Mouse (Mus musculus) testis, postnatal 14 days (tissue): ENCODE results near the gene Ccdc155.

Source experiments
- DNase-seq: peaks from one replicate; pipeline ENCODE4 v3.0.0; 2021; ENCODE audit warnings: low spot score

Ccdc155 gene

DNA sequence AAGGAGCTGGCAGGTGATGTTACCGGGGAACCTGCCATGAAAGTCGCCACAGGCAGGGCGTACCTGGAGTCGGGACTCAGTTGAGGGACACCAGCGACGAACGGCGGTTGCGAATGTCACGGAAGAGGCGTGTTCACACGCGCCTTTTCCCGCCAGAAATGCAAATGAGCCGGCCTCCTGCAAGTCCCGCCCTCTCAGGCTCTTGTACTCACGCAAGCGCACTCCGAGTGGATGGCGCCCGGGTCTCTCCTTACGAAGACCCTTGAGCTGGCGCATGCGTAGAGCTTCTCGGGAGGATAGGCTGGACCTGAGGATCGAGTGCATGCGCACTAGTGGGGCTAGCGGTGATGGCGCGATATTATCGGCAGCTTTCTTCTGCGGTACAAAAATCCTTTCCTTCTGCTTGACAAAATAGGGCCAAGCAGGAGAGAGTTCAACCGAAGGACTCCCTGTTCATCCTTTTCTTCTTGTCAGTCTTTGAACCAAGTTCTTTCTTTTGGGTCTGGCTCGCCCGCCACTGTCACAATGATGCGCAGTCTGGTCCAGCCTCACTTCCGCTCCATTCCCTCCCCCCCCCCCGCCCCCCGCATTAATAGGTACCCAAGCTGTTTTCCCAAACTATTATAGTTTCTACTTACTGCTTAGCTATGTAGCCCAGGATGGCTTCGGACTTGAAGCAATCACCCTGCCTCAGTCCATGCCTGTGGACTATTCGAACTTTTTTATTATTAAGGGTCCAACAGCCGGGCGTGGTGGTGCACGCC, at the start of gene Ccdc155:
Gene Ccdc155, minus strand, starts transcription at position 513 of the 764 bp plus-strand sequence.
- peak; percentile 98 for DNase-seq

DNA sequence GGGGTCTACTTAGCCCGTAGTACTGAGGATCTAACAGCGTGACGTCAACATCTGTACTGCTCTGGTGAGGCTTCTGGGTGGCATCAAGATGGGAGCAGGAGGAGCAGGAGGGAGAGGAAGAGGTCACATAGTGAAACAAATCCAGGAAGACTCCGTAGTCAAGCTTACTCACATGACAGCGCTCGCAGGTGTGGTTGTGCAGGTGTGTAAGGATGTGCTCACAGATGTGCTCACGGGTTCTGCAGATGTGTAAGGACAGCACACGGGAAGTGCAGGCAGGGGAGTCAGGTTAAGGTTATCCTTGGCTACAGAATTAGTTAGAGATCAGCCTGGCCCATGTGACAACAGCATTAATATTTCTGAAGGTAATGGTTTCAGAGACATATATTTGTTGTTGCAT, 49.1 kb upstream of the Ccdc155 start:
- DNase-seq = no peak

DNA sequence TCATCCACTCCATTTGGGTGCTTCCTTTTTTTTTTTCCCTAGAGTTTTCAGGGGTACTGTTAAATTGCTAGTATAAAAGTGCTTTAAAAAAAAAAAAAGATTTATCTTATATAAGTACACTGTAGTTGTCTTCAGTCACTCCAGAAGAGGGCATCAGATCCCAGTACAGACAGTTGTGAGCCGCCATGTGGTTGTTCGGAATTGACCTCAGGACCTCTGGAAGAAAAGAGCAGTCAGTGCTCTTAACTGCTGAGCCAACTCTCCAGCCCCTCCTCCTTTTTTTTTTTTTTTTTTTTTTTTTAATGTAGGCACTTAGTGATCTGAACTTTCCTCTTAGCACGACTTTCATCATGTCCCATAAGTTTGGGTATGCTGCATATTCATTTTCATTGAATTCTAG, 43.0 kb upstream of the Ccdc155 start:
- no peak for DNase-seq

DNA sequence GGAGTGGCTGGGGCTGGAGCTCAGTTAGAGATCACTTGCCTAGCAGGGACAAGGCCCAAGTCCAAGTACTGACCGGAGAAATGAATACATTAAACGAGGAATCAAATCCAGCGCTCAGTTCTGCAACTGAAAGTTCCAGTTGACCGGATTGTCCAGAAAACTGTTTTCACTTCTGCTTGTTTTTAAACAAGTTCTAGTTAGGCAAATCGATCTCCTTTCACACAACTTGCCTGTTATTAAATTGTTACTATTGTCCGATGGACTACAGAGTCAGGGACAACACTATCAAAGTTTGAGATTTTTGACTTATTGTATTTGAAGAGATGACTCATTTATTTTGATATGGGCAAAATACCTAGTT, 36.7 kb upstream of the Ccdc155 start:
- DNase-seq = no peak

DNA sequence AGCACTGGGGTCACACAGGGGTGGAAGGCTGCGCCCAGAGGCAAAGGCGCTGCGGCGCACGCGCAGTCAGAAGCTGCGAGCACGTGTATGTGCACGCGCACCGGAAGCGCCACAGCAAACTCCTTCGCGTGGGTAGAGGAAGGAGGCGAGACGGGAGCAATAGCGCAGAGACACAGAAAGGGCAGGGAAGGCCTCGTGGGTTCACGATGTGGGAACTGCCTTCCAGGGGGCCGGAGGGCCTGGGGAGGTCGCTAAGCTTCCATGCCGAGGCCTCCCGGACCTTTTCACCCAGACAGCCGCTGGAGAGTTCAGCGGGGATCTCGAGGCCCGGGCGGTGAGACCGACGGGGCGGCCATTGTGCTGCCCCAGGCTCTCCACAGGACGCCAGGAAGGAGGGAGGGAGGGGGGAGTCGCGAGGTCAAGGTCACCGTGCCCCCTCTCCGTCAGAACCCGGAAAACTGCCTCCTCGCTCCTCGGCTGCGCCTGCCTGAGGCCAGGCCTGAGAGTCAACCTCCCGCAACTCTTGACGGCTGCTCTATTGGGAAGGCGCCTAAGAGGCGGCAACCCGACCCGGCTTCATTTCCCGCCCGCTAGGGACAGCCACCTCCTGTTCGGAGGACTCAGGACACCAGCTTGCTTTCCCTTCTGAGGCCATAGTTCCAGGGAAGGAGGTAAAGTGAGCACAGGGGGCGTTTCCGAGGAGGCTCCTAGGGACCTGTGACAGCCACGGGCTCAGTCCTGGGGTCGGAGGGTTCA, 36.1 kb upstream of the Ccdc155 start, which contains the start of gene Slc6a16:
Gene Slc6a16, plus strand, starts transcription at position 453 of the 756 bp plus-strand sequence.
- DNase-seq = peak; percentile 84

DNA sequence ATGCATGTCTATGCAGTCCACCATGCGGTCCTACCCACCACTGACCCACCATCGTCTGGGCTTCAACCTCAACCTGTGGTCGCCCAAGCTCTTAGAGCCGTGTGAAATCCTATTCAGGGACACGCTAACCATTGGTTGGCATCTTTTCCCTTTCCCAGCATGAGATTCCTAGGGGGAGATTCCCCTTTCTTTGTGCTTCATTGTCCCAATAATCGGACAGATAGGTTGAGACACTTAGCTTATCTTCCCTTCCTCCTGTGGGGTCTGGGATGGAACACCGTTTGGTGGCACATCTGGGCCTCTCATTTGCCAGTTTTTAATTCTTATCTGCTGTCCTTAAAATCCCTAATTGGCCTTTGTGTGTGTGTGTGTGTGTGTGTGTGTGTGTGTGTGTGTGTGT, 35.4 kb upstream of the Ccdc155 start:
- no peak for DNase-seq

DNA sequence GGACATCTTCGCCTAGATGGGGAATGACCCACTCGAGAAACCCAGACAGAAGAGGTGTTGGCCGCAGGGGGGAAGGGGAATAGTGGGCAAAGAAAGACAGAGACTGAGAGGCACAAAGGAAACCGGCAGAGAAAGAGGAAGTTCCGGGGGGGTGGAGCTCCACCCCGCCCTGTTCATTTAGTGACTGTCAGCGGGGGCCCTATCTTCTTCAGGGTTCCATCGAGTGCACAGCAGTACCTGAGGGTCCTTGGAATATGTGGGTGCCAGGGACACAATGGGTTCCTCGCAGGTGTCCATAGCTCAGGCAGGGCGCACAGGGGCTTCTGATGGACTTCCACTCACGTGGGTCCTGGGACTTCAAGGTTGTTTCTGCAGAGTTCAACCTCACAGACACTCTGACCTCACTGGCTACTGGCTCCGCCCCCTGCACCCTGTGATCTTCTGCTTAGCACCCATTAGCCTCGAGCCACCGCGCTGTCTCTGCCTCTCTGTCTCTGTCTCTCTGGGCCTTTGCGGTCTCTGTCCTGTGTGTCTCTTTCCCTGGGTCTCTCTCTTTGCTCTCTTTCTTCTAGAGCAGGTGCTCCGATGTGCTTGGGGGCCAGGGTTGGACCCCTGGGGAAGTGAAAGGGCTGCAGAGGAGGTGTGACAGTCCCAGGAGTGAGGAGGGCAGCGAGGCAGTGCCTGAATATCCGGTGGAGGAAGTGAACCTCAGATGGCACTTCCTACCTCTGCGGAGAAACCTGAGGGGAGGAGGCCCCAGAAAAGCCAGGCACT, 34.2 kb upstream of the Ccdc155 start, which contains the start of gene Cd37:
Gene Cd37, minus strand, starts transcription at position 393 of the 774 bp plus-strand sequence.
- no peak for DNase-seq

DNA sequence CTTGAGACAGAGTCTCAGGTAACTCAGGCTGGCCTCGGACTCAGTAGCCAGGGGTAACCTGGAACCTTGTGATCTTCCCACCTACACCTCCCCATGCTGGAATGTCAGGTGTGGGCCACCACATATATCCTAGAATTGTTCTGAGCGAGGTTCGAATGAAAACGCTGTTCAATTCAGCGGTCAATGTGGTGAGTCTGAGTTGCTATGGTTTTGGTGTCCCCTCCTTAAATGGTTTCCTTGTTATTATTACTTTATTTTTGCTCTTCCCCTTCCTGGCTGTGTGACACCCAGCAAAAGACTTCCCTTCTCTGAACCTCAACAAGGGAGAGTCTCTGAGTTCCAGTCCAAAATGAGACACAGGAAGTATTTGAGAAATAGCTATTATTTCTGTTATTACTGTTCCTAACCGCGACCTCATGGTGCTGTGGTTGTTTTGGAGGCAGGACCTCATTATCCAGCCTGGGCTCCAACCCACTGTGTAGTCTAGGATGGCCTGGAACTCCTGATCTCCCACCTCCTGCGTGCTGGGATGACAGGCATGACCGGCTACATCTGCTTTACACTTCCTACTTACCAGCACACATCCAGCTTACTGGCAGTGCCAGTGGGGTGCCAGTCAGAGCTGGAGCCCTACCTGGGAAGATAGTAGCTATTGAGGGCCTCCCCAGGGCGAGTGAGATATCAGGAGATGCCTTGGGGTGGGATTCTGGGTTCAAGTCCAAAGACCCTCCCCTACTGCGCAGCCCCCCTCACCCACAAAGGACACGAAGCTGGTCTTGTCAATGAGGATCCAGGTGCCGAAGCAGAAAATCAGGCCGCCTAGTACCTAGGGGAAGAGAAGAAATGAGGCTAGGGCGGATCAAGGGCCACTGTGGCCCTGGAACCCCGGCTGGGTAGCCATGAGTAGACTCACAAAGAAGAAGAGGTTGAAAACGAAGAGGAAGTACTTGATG, 33.3 kb upstream of the Ccdc155 start:
- DNase-seq = peak; percentile 4

DNA sequence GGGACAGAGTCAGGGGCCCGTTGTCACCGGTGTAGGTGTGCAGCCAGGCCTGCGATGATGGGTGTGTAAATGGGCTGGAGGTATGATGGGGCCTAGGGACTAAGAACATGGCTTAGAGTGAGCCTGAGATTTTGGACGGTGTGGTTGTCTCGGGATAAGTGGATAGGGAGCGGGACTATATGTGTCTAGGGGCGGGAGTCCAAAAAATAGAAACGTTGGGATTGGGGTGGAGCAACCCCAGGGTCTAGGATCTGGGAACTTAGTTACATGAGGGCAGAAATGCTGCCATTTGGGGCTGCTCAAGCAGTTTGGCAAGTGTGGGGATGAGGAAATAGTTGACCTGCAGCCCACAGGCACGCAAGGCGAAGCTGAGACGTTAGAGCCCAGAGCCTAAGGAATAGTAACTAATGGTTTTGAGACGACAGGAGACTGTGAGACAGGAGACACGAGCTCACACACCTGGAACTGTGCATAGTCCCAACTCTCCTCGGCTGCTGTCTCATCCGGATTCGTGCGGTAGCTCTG, 31.0 kb upstream of the Ccdc155 start:
- DNase-seq = no peak

DNA sequence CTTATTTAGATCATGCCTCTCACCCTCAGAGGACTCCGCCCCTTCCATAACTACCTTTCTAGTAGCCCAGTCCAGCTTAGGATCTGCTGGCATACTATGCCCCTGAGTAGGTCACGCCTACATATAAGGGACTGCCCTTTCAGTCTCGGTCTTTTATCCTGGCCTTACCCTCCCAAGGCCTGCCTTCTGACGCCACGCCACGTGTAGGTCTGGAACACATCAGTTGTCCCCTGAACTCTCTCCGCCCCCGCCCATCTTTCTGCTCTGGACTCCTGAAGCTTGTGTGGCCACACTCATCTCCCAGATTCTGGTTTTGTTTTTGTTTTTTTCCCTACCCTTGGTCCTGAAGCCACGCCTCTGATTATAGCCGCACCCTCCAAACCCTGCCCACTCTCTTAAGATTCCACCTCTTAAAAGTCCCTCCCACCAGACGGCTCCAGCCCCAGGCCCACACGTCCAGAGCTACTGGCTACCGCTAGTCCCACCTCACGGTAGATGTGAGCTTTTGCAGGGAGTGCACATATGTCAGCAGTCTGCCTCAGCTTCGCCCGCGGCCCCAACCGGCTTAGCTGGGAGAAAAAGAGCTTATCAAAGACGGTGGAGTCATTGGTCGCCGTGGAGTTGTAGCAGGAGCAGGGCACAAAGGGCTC, 30.4 kb upstream of the Ccdc155 start:
- DNase-seq = no peak

DNA sequence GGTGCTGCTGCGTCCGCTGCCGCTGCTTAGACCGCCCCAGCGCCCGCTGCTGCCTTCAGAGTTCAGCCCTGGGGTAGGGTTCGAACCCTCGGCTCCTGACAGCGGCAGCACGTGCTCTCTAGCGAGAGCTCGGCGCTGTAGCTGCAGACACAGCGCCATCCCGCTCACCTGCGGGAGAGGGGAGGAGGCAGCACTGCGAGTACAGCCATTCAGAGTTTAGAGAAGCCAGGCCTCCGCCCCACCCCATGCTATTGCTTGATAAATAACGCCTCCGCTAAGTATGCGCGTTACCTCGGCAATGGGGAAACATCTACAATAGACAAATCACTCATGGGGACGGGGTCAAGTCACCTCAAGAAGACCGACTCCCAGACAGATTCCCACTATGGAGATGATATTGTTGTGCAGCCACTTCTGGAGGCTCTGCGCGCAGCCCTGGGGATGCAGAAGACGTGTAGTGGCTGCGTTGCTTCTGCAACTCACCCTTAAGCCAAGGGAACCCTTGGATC, 29.7 kb upstream of the Ccdc155 start:
- DNase-seq = no peak

DNA sequence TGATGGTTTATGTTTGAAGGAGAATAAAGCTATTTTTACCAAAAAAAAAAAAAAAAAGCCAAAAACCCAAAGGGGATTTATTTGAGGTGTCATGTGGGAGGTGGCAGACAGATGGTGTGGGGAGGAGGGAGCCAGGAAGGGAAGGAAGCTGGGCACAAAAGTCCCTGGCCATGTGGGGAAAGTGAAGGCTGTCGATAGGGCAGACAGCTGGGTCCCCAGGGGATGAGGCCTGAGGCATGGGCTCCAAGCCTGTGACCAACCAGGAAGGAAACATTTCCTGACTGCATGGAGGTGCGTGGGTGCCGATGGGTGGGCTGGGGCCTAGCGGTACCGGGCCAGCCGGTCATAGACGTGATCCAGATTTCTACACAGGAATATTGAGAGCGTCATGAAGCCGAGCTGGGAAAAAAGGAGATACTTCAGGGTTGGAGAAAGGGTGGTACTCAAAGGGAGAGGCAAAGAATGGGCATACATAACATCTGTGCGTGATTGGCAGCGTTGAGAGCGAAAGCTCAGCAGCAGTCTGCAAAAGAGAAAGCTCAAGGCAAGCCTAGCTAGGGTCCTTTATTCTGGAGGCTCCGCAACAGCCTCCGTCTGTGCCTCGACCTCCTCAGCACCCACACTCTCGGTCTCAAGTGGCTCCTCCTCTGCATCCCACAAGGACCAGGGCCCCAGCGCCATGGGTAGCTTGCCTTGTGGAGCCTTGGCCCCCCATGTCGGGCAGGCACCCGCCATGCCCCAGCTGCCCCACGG, 29.1 kb upstream of the Ccdc155 start:
- no peak for DNase-seq

DNA sequence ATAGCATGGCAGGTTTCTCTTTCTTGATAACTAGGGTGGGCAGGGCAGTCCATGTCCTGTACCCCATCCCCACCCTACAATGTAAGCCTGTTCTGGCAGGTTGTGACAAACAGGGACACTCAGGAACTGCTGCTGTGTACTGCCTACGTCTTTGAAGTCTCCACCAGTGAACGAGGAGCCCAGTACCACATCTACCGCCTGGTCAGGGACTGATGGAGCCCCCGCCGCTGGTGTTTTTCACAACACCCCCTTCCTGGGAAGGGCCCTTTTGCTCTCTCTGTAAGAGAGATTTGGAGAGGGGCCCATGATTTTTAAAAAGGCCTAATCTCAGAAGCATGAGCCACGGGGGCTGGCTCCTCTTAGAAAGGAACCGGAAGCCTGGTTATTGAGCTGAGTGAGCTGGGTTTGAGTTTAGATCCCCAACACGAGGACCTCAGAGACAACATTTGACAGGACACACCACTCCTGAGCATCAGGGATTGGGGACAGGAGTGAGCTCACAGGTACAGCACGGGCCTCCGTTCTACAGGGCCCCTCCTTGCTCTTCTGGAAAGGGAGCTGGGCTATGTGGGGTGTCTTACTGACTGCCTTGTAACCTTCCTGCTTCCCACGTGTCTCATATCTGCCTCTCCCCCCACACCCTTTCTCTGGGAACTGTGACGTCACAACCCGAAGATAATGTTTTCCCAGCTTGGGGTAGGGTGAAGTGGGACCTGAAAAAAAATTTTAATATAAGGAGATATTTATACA, 28.2 kb upstream of the Ccdc155 start:
- DNase-seq = no peak

DNA sequence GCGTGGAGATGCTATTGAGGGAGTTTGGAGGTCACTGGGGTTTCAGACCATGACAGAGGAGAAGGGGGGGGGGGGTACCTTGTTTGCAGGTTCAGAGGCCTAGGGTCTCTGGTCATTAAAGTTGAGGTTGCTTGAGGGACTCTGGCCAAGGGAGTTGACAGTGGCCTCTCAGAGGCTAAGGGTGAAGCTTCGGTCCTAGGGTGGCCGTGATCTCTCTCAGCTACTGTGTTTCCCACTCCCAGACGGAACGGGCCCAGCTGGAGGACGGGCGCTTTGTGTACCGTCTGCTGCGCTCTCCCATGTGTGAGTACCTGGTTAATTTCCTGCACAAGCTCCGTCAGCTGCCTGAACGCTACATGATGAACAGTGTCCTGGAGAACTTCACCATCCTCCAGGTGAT, 27.2 kb upstream of the Ccdc155 start:
- DNase-seq = no peak

DNA sequence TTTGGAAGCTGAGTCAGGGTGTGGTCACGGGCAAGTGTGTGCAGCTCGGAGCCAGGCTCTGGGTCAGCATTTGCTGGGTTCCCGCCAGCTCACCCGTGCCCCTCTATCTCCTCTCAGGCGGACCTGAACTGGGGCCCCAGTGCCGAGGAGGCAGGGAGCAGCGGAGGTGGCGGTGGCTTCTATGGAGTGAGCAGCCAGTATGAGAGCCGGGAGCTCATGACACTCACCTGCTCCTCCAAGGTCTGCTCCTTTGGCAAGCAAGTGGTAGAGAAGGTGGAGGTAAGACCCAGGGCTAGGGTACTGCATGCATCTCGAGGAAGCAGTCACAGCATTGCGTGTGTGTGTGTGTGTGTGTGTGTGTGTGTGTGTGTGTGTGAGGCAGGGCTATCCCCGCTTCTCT, 26.5 kb upstream of the Ccdc155 start:
- DNase-seq = no peak

DNA sequence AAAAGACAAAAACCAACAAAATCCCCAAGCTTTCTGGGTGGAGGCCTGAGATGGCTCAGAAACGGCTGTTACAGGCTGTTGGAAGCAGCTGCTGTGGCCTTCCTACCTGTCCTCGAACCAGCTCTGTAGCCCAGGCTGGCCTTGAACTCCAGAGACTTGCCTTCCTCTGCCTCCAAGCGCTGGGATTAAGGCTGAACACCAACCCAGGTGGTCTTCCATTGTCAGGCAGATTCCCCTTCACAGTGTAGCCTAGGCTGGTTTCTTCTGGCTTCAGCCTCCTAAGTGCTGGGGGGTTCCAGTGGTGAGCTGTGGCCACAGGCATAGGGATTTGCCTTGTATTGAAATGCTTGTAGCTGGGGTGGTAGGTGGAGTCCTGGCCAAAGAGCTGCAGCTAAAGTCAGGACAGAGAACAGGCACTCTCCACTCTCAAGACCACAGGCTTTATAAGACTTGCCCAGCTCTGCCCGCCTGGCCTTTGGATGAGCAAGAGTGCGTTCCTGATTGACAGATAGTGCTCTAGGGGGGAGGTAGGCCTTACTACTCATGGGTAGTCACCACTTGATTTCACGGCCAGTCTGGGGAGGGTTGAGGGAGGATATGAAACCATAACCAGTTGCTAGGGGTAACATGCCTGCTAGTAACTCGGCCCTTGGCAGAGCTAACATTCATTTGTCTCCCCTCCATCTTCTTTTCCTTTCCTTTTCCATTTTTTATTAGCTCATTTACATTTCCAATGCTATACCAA, 24.9 kb upstream of the Ccdc155 start:
- DNase-seq = no peak

DNA sequence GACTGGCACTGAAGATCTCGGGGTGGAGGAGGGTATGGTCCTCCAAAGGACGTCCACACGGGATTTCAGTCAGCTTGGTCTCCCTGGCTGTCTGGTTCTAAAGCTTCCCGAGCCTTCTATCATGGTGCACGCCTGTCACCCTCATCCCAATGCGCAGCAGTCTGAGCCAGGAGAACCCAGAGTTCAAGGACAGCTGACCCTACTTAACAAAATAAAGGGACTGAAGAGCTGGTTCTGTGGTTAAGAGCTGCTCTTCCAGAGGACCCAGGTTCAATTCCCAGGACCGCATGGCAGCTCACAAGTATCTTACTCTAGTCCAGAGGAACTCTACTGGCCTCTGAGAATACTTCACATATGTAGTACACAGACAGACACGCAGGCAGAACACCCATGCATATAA, 24.4 kb upstream of the Ccdc155 start:
- no peak for DNase-seq

DNA sequence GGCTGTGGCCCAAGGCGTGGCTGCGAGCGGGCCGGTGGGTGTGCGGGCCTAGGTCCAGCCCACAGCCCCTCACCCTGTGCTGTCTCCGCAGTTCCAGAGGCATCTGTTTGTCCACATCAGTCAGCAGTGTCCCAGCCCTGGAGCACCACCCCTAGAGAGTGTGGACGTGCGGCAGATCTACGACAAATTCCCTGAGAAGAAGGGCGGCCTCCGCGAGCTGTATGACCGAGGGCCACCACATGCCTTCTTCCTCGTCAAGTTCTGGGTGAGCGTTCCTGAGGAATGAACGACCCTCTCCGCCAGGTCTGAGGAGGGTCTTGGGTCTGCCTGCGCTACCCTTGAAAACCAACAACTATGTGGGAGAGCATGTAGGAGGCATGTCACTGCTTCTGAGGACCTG, 23.9 kb upstream of the Ccdc155 start:
- DNase-seq = no peak
